Mouse (Mus musculus) erythroblast, embryonic 14.5 days (primary cell): ENCODE measurements around the gene 4933417A18Rik.
"Not testable (repeated sequence)": the region's sequence is repeated elsewhere in the genome, so short reads cannot be mapped to it uniquely, and the experiment has no call there.

Experiments
- GATA1 ChIP-seq: IDR thresholded peaks from 2 replicates; pipeline ENCODE4 v1.6.1; 2012; ENCODE audit warnings: low read length, inconsistent platforms, mixed read lengths
- TAL1 ChIP-seq: IDR thresholded peaks from 3 replicates; pipeline ENCODE4 v1.6.1; 2012; ENCODE audit warnings: low read length, inconsistent platforms, mixed read lengths

DNA sequence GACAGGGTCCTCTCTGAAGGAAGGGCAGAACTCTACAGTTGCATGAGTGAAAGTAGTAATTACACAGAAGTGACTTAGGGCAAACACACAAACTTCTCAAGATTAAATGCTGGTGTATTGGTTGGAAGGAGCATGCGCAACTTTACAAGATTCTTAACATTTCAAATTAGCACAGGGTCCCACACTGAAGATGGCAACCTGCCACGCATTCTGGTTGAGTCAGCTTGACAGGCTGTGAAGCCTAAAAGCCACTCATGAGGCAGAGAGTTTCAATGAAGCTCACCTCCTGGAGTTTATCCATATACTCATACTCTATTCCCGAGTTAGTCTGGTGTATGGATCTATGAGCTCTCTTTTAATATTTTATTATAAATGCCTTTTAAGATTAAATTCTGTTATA, 33.9 kb downstream of the 4933417A18Rik start:
- not testable (repeated sequence) for TF ChIP-seq GATA1, TAL1
